Mouse (Mus musculus) gastrocnemius, postnatal 25 days (tissue): ENCODE results near the gene Exo5. TPM values are rescaled to one million over a fixed set of nuclear protein-coding genes. Genes with fewer than 3 reads are reported as not detected.

Experiments
- DNase-seq: peaks from one replicate; pipeline ENCODE4 v3.0.0; 2022
- total RNA-seq, 2 experiments: library from RNA; stranded (reverse); gene quantifications; 1 replicate in 1 of 2; 2 replicates in 1 of 2; pipeline ENCODE4 v1.2.3; 2021

The Exo5 gene
- total RNA-seq, 2 experiments from 2014 or later, result 1.5 to 2.2 TPM

DNA sequence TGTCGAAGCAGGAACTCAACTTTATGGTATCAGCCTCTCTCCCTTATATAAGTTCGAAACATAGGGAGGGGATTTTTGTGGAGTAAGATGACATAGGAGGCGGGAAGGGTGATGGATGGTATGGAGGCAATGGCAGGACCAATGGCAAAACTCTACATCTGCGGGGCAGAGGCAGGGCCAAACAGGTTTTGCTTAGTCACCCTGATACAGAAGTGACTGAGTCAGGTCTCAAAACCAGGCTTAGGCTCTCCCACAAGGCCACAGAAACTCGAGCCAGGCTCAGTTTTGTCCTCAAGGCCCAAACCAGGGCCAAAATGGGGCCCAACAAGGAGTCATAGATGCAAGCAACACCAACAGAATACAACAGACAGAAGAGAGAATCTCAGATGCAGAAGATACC lies 19.2 kb downstream of the Exo5 start:
- DNase-seq, result no peak

DNA sequence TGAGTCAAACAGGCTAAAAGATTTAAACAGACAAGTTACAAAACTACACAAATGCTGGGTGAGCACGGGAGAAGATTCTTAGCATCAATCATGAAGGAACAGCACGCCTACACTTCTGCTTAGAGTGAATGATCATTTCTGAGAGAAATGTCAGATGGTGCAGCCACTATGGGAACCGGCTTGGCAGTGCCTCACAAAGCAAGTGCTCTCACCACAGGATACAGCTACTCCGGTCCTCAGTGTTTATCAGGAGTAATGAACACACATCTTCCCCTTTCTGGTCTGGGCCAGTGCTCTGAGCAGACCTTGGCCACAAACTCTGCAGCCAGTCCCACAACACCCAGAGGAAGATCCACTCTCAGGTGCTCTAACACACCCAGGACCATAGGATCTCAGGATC lies 20.3 kb downstream of the Exo5 start:
- no peak for DNase-seq

DNA sequence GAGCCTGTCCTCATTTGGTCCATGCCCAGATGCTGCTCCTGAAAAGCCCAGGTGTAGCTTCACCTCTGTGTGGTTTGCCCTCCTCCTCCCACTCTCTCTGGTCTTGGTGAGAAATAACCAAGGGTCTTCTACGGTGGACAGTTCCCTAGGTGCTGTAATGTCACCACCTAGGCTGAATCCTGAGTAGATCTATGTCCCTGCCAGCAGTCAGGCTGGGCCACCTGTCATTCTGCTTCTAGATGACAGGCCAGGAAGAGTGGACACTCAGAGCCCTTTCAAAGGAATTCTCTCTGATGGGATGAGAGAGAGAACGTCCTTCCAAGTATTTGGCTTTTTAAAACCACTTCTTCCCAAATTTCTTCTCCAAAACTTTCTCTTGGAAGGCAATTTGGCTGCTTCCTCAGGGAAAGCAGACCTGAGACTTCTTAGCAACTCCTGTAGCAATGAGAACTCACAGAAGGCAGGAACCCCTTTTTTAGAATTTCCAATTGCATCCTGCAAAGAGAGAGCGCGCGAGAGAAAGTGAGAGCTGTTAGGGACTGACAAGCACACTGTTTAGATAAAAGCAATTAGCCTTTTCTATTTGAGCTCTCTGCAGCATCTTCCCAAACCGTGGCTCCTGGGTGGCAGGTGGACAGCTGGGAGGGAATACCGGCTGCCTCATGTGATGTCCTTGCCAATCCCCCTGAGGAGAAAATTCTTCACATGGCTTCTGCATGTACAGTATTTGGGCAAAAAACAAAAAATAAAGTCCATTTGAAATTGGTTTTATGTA lies 28.8 kb downstream of the Exo5 start:
- no peak for DNase-seq

DNA sequence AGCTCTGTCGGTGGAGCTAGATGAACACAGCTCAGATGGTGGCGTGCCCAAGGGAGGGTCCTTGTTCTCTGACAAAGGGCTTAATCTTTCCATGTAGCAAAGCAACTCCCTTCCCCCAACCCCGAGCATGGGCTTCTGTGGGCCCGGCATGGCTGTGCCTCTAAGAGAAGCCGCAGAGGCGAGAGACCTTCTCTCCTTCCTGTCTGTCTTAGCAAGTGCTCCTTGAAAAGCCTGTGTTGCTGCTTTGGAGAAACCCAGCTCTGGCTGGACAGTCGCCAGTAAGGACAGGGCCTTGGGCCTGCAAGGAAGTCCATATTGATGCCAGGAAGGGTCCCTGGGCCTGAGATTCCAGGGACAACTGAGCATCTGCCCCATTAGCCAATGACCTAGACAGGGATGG lies 29.6 kb downstream of the Exo5 start:
- no peak for DNase-seq

DNA sequence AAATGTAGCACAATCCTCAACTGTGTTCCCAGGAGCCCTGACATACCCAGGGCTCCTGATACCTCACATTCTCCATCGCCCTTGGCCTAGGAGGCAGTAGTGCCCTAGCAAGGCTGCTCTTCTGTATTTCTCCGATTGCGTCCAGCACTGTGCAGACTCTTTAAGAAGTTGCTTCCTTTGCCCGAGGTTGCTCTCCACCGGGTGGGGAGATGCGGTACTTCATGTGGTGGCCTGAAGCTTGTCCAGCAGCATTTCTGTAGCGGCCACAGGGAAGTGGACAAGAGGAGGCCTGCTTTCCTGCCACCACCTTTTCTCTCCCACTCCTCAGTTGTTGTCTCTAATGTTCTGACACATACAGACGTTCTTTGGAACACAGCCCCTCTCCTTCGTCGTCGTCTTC lies 30.2 kb downstream of the Exo5 start:
- DNase-seq, result no peak

DNA sequence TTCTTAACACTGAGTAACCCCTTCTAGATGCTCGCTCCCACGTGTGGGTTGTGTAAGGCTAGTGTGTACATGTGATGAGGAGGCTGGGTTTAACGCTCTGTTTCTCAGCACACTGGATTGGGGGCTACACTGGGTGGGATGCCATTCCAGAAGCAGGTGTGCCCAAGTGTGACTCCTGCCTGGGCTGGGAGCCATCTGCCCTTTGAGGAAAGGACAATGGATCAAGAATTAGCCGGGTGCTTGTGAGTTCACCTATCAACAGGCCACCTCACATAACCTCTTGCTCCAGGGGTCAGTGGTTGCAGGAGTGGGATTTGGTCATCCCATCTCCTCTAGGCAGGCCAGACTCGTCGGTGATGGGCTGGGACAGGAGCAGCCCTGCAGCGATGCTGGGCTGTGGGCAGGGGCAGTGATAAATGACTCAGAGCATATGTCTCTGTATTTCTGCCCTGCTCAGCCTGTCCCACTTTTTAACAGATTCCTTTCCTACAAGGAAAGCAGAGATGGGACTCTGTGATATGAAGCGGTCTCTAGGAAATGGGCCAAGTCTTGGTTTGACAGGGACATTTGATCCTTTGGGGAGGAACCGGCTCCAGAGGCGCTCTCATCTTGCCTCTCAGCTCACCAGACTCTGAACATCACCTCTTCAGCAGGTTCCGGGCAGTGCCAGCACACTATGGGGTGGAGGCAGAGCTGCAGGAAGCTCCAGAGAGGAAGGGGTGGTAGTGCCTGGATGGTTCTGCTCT lies 31.0 kb downstream of the Exo5 start:
- DNase-seq, result no peak

DNA sequence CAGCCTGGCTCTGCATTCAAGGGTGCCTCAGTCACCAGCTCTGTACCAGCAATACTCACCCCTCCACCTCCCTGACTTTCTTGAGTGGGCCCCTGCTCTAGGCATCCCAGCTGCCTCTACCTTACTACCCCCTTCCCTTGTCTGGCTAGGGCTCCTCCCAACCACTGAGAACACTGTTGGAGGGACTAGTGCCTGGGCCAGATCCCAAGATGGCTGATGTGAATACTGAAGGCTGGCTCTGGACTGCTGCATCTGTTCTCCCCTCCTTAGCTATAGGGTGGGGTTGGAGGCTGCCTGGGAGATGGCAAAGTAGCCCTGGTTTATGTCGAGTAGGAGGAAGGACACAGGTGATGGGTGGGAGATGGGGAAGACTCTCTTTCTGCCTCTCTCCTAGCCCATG lies 32.3 kb downstream of the Exo5 start:
- DNase-seq, result no peak

DNA sequence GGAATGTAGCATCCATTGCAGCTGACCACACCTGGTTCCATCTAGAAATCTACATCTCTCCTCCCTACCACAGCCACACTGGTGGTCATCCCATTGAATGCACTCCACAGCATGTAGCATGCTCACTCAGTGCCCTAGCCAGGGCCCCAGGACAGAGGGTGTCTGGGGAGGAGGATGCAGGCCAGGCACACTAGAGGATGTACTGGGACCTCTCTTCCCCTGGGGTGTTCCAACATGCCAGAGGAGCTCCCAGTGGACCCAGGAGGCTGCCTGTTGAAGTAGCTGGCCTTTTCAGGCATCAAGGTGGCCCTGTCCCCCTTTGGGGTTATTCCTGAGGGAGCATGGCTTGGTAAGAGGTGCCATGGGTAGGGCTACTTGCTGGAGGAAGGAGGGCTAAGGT lies 32.9 kb downstream of the Exo5 start:
- DNase-seq, result no peak

DNA sequence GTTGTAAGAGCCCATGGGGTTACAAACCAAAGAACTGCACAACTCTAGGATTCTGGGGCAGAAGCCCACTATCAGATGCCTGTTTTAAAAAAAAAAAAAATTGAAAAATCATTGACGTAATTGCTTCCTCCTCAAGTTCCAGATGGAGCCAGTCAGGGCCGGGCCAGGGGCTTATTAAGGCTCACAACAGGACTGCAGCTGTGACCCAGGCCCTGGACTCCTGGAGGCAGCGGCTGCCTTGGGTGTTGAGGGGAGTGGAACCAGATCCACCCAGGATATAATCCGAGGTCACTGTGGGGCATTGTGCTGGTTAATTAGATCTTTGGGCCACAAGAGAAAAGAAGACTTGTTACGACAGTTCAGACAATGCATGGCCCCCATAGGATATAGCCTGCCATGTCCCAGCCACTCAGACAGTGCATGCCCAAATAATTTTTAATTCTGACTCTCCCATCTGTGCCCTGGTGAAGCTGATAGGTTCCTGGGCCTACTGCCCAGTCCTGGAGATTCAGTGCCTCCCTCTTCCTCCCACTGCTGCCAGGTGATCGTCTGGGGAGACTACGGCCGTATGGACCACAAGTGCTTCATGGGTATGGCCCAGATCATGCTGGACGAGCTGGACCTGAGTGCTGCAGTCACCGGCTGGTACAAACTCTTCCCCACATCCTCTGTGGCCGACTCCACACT lies 33.9 kb downstream of the Exo5 start:
- DNase-seq, result no peak

DNA sequence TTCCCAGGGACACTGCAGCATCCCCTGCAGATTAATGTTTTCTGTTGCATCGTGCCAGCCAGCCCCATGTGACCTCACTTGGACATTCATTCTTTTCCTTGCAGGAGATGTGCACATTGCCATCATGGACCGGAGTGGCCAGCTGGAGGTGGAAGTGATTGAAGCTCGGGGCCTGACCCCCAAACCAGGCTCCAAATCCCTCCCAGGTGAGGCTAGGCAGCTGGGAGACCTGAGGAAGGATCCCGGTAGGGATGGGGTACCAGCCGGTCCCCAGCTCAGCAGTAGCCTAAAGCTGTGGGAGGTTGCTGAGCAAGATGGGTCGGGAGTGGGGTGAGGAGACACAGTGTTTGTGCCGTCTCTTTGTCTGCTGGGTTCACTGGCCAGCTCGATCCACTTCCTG lies 35.9 kb downstream of the Exo5 start:
- no peak for DNase-seq

DNA sequence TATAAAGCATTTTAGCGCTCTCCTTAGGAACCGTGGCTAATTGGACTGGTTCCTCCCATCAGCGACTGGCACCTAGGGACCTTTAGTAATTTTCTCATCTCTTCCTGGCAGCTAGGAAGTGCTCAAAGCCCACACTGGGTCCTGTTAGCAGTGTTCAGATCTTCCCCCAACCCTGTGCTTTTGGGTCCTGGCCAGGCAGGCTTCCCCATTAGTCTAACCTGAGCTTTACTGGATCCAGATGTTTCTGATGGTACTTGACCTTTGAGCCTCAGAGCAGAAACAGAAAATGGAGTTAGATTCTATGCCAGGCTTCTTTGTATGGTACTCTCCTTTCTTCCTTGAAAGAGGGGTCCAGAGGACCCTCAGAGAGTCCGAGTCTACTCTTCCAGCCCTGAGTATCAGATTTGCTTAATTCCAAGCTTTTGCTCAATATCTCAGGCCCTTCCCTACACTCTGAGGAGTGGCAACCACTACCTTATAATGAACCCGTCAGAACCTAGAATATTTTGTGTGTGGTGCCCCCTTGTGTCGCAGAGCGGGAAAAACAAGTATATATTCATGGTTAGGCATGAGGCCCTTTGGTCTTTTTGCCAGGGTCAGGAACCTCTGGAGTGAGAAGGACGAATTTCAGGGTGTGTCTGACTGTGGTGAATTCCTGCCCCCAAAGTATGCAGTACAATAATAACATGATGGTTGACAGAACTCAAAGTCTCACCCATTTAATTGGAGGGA lies 37.3 kb downstream of the Exo5 start:
- DNase-seq, result no peak

DNA sequence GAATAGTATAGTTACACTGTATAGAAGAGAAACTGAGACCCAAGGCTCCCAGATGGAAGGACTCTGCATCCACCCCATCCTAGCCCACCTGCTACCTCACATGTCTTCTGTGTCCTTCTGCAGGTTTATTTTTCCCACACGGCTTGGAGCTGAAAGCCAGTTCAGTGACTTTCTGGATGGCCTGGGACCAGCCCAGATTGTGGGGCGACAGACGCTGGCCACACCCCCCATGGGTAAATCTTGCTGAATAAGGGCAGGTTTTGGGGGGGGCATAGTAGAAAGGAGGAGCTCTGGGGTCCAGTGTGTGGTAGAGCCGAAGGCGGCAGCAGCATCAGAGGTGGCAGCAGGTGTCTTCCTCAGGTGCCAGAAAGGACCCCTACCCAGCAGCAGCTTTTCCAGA lies 38.0 kb downstream of the Exo5 start:
- no peak for DNase-seq

DNA sequence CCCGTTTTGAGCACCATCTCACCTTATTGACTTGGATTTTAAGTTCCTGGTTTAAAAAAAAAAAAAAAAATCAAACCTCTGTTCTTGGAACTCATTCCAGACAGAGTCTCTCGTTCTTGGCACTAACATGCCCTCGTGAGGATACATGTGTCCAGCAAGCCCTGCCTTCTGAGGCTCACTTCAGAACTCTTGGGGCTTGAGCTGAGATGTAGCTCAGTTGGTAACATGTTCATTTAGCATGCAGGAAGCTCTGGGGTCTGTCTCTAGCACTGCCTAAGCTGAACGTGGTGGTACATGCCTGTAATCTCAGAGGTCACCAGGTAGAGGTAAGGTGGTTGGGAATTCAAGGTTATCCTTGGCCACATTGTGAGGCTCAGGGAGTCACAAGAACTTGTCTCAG lies 38.7 kb downstream of the Exo5 start:
- no peak for DNase-seq

DNA sequence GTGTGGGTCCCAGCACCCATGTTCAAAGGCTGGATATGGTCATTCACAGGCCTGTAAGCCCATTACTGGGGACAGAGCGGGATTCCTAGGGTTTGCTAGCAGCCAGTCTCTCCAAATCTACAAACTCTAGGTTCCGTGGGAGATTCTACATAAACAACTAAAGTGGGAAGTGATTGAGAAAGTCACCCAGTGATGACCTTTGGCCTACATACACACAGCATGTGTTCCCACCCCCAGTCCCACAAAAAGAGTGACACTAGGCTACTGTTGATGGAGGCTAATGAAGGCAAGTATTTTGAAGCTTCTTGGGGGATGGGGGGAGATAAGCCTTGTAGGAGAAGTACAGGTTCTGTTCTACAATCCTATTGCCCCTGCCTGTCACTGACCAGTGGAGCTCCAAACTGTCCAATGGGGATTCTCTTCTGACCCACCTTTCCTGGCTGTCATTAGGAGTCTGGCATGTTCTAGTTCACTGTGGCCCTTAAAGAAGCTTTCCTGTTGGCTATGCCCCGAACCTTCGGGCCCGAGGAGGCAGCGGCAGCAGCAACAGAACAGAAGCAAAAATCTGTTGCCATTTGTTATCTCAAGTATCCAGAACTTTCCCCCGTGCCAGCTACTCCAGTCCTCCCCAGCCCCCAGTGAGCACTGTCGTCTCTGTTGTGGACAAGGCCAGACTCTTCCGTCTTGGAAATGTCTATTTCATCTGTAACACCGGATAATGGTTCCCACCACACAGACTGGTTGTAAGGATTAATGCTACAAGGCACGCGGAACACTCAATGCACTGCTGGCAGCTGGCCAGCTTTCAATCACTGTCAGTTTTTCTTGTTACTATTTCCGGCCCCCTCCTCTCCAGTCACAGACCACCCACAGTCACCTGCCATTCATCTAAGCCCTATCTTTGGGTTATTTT lies 39.4 kb downstream of the Exo5 start:
- DNase-seq, result no peak

DNA sequence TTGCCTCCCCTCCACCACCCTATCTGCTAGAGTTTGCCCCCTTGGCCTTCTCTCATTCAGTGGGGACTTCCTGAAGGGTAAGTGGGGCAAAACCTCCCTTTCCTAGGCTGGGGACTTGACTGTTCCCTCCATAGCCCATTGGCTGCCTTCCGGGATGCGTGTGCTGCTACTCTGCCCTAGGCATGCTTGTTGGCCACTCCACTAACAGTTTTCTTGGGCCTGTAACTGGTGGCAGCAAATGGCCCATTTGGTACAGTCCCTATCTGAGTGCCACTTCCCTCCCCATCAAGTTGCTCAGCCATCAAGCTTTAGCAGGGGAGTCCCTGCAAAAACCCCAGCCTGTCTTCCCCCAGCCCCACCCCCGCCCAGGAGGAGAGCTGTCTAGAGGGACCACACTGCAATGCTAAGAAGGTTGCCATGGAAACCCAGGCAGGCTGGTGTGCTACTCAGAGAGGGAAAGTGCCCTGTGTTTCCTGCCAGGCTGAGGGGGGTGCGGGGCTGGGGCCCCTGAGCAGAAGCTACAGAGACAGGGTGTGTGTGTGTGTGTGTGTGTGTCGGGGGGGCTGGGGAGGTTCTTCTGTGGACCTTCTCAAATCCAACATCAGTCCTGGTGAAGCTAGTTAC lies 42.7 kb downstream of the Exo5 start:
- no peak for DNase-seq

DNA sequence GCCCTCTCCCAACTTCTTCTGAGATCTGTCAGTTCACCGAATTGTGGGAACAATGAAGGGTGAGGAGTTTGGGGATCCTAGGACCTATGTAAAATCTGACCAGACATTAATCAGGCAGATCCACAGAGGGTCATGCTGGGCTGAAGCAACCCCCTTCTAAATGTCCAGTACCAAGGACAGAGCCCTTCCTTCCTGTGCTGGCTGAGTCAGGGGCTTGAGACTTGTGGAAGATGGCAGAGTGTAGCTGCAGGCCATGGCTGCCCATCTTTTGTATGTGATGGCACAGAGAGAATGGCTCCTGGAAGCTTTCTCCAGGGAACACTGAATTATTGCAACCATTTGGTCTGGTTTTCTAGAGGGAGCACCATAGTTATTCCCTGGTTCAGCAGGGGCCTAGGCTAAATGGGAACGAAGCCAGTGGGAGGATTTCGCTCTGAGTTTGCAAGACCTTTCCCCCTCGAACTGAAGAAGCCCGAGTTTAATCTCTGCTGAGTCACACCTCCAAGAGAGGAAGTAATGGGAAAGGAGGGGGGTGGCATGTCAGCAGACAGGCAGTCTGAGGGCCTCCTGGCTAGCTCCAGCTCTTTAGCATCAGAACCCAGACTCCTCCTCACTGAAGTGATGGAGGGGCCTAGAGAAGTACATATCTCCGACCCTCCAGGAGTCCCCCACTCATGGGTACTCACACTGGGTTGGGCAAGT lies 43.9 kb downstream of the Exo5 start:
- DNase-seq, result no peak

DNA sequence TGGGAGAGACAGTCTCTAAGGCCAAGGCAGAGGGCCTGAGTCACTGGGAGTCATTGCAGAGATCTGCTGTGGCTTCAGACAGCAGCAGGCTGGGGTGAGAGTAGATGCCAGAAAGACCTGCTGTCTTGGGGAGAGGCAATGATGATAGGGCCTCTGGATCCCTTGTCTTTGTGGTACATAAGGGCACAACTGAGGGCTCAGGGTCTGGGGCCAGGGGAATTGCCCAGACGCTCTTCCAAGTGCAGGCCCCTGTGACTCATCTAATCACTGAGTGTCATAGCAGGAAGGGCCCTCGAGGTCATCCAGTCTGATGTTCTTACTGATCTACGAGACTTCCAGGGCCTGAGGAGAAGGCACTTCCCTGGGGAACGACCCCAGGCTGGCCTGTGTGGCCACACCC lies 45.4 kb downstream of the Exo5 start:
- DNase-seq, result no peak

DNA sequence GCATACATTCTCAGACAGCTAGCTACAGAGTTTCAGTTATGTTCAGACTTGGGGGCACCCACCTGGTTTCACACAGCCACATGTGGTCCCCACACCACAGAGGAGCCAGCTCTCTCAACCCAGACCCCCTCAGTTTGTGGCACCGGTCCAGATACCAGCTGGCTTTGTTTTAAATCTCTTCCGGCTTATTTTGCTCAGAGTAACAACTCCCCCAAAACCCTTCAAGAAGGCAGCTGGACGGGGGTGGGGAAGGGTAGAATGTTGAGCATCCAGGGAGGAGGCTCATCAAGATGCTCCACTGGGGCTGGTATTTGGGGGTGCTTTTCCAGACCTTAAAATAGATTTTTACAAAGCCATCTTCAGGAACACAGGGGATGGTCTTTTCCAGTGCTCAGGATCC lies 46.1 kb downstream of the Exo5 start:
- DNase-seq, result no peak

DNA sequence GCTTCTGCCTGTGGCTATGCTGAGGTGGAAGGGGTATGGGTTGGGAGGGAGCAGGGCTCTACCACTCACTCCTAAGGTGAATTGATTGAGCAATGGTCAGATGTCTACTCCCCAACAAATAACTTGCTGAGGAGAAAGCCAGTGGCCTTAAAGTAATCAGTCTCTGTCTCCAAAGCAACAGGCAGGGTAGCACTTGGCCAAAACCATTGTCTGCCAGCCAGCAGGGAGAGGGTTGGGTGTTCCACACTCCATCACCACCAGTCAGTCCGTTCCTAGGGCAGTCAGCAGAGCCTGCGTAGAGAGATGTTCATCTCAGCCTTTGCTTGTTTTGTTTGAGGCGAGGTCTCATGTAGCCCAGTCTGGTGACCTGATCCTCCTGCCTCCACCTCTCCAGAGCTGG lies 48.9 kb downstream of the Exo5 start:
- DNase-seq, result no peak
